ENCODE assay signal across 9 mouse cellular contexts in genomic region chr11:76709625-76710452, GRCm38 (mm10). TPM values are rescaled to one million over a fixed set of nuclear protein-coding genes. Genes with fewer than 3 reads are reported as not detected.
DNase-seq lines count a peak whose midpoint lies in the region; ATAC-seq and TF ChIP-seq lines count a peak whose summit lies in the region.
"Had no signal": no experiment of that assay in that cellular context is flagged by ENCODE, and none has a peak within 500 bp of the region (broad histone marks: within the 10 kb centered on the region; RNA-seq: fewer than 3 reads in every experiment).

No protein-coding gene starts in this region.

- peak; percentile 65; the same call in 1 of the 2 replicates for TF ChIP-seq EP300 in lung, postnatal 0 days (IDR thresholded peaks at IDR 0.05)

- H3K4me1 ChIP-seq in lung, adult 2 months (ENCODE audit: control insufficient read depth, insufficient read depth, low read length): no peaks in the 10 kb centered on the region
- no peaks in the 10 kb centered on the region; the same call in 1 of the 2 replicates for H3K4me1 ChIP-seq in embryonic facial prominence, embryonic 11.5 days (ENCODE audit: control insufficient read depth, insufficient read depth, low read length)
- H3K4me1 ChIP-seq in lung, postnatal 0 days (ENCODE audit: insufficient read depth, low read depth, low read length): peaks cover 4% of the 10 kb centered on the region; the same call in 1 of the 2 replicates

- H3K4me2 ChIP-seq in embryonic facial prominence, embryonic 11.5 days (ENCODE audit: low read depth, low read length): no peak overlapping the region; the same call in 1 of the 2 replicates
- 0 out of 2 replicates have a peak overlapping the region, but pooled peaks have one; percentile 14 for H3K4me2 ChIP-seq in lung, postnatal 0 days (replicated peaks; ENCODE audit: low read depth, low read length)
- H3K4me2 ChIP-seq: limb, embryonic 13.5 days had no signal

- DNase-seq in lung, adult 18-20 months: peak; percentile 55 to 67
- DNase-seq in lung, adult 2 months: no peak
- peak; percentile 59 for DNase-seq in embryonic facial prominence, embryonic 11.5 days (ENCODE audit: low spot score)
- peak; percentile 43 to 53 for DNase-seq in heart, postnatal 36 days
- peak; percentile 85 for DNase-seq in lung, postnatal 0 days (ENCODE audit: low spot score)
- peak; percentile 22 for DNase-seq in yolk sac, embryonic 10.5 days (ENCODE audit: low spot score)
- DNase-seq in spleen, postnatal 10 days (ENCODE audit: low spot score in 2 of 2): no peak
- DNase-seq in left cerebral cortex, postnatal 36 days (ENCODE audit: low spot score in 2 of 2): no peak

- H3K27ac ChIP-seq in embryonic facial prominence, embryonic 11.5 days (replicated peaks; ENCODE audit: low read depth, low read length): no peak overlapping the region; the same call in 1 of the 2 replicates
- H3K27ac ChIP-seq in lung, postnatal 0 days (ENCODE audit: low read length): peak overlapping the region; percentile 63
- H3K27ac ChIP-seq: limb, embryonic 13.5 days had no signal

- WGBS in lung, adult 2 months: 36% methylated on average over 12 of the region's 17 CpGs
- WGBS in embryonic facial prominence, embryonic 11.5 days: 28% methylated on average over 10 of the region's 17 CpGs
- WGBS in lung, postnatal 0 days: 24% methylated on average over 9 of the region's 17 CpGs

- H3K9me3 ChIP-seq in embryonic facial prominence, embryonic 11.5 days (replicated peaks; ENCODE audit: control insufficient read depth, low read length): no peaks in the 10 kb centered on the region
- no peaks in the 10 kb centered on the region for H3K9me3 ChIP-seq in lung, postnatal 0 days (ENCODE audit: low read length)

- no peaks in the 10 kb centered on the region for H3K27me3 ChIP-seq in embryonic facial prominence, embryonic 11.5 days (ENCODE audit: control insufficient read depth, insufficient read depth, low read length)
- no peaks in the 10 kb centered on the region for H3K27me3 ChIP-seq in lung, postnatal 0 days (replicated peaks; ENCODE audit: insufficient read depth, low read length)
- H3K27me3 ChIP-seq: limb, embryonic 13.5 days had no signal

- H3K4me3 ChIP-seq in lung, adult 2 months (replicated peaks; ENCODE audit: extremely low read depth, low read depth, low read length): no peak overlapping the region
- H3K4me3 ChIP-seq in embryonic facial prominence, embryonic 11.5 days (ENCODE audit: low read depth, low read length): no peak overlapping the region
- H3K4me3 ChIP-seq in lung, postnatal 0 days (ENCODE audit: low read depth, low read length): no peak overlapping the region
- H3K4me3 ChIP-seq: limb, embryonic 13.5 days had no signal

- TF ChIP-seq CTCF in lung, adult 2 months (IDR thresholded peaks at IDR 0.05; ENCODE audit: insufficient read depth, low read length): no peak
- TF ChIP-seq CTCF in lung, postnatal 0 days (IDR thresholded peaks at IDR 0.05): no peak

- intact Hi-C loops in heart, postnatal 36 days (cut with DNase I): no loop called here
- intact Hi-C loops in left cerebral cortex, postnatal 36 days (cut with DNase I): no loop called here

- no peak for TF ChIP-seq POLR2A in lung, adult 2 months (IDR thresholded peaks at IDR 0.05; ENCODE audit: borderline replicate concordance, extremely low read depth, low read depth, low read length)

- ATAC-seq in embryonic facial prominence, embryonic 11.5 days (replicated peaks; ENCODE audit: insufficient number of reproducible peaks, low FRiP score, low TSS enrichment, low read depth): no peak
- ATAC-seq in lung, postnatal 0 days: peak; percentile 81

- no peaks in the 10 kb centered on the region for H3K36me3 ChIP-seq in embryonic facial prominence, embryonic 11.5 days (replicated peaks; ENCODE audit: control insufficient read depth, insufficient read depth, low read depth, low read length)
- H3K36me3 ChIP-seq in lung, postnatal 0 days (ENCODE audit: insufficient read depth, low read length): no peaks in the 10 kb centered on the region
- H3K36me3 ChIP-seq: limb, embryonic 13.5 days had no signal

- 0 out of 2 replicates have a peak overlapping the region, but pooled peaks have one; percentile 32 for H3K9ac ChIP-seq in embryonic facial prominence, embryonic 11.5 days (replicated peaks; ENCODE audit: low read length)
- H3K9ac ChIP-seq in lung, postnatal 0 days (replicated peaks; ENCODE audit: low read depth): no peak overlapping the region
- H3K9ac ChIP-seq: limb, embryonic 13.5 days had no signal

RNA-seq across cellular contexts. Expression of gene Trarg1, which starts 30.2 kb away (rescaled TPM):
- polyA plus RNA-seq in lung, adult 2 months (2012; rRNA removed): 5.3 and 7.5 TPM in 2 replicates
- polyA plus RNA-seq in embryonic facial prominence, embryonic 11.5 days (2014; fragmentation: Nextera tagmentation; extraction: Ambion mirVana): 0.24 TPM in 1 of 2 replicates, not detected in the other
- total RNA-seq in heart, postnatal 36 days (2021): 1 to 10 TPM; 4.6 TPM
- 4.7 and 7.1 TPM in 2 replicates for polyA plus RNA-seq in lung, postnatal 0 days (2015; fragmentation: Nextera tagmentation; extraction: Ambion mirVana)
- total RNA-seq in left cerebral cortex, postnatal 36 days (2021): under 1 TPM; 0.49 to 0.50 TPM

RNA-seq across cellular contexts. Expression of gene Bhlha9, which starts 37.6 kb away (rescaled TPM):
- polyA plus RNA-seq in lung, adult 2 months (2012; rRNA removed): not detected in 2 replicates
- not detected in 2 replicates for polyA plus RNA-seq in embryonic facial prominence, embryonic 11.5 days (2014; fragmentation: Nextera tagmentation; extraction: Ambion mirVana)
- total RNA-seq in heart, postnatal 36 days (2021): not detected
- polyA plus RNA-seq in lung, postnatal 0 days (2015; fragmentation: Nextera tagmentation; extraction: Ambion mirVana): not detected in 2 replicates
- 1 to 10 TPM; 2.1 to 4.0 TPM for total RNA-seq in left cerebral cortex, postnatal 36 days (2021)

RNA-seq across cellular contexts. Expression of gene Gosr1, which starts 53.5 kb away (rescaled TPM):
- polyA plus RNA-seq in lung, adult 2 months (2012; rRNA removed): 14.3 and 21.2 TPM in 2 replicates
- 28.5 and 29.7 TPM in 2 replicates for polyA plus RNA-seq in embryonic facial prominence, embryonic 11.5 days (2014; fragmentation: Nextera tagmentation; extraction: Ambion mirVana)
- 10 to 100 TPM; 26.2 to 30.6 TPM for total RNA-seq in heart, postnatal 36 days (2021)
- 19.5 and 21.6 TPM in 2 replicates for polyA plus RNA-seq in lung, postnatal 0 days (2015; fragmentation: Nextera tagmentation; extraction: Ambion mirVana)
- 10 to 100 TPM; 46.7 to 54.8 TPM for total RNA-seq in left cerebral cortex, postnatal 36 days (2021)

Comparison
In these comparisons a context has a peak if more than half of its experiments do, and no peak if none do; other contexts are left out.
1. DNase-seq: peak in lung, adult 18-20 months (2 of 2), embryonic facial prominence, embryonic 11.5 days (single experiment), heart, postnatal 36 days (2 of 2), lung, postnatal 0 days (single experiment) and yolk sac, embryonic 10.5 days (single experiment); none in lung, adult 2 months (single experiment), spleen, postnatal 10 days (0 of 2) and left cerebral cortex, postnatal 36 days (0 of 2).